Mouse (Mus musculus) liver, postnatal 0 days (tissue): ENCODE data around the gene Artn. TPM values are rescaled to one million over a fixed set of nuclear protein-coding genes. Genes with fewer than 3 reads are reported as not detected.
A peak's percentile ranks its signal among the peaks of the same experiment; 100 is the strongest.

Experiments
- ATAC-seq: fragments of 200-750 bp; cut with Nextera tagmentation; 2 replicates; pipeline ENCODE4 v1.8.0; 2017; ENCODE audit warnings: mild to moderate bottlenecking, moderate library complexity
- DNase-seq: peaks from one replicate; pipeline ENCODE4 v3.0.0-alpha.2; 2016
- H3K27ac ChIP-seq: fragments of 300-500 bp; sonication (generic); 2 replicates; pipeline ENCODE4 v1.5.1; 2014; ENCODE audit warnings: antibody characterized with exemption, moderate library complexity, mild to moderate bottlenecking, low read depth
- H3K27me3 ChIP-seq: fragments of 300-500 bp; sonication (generic); 2 replicates; pipeline ENCODE4 v1.6.1; 2014; ENCODE audit warnings: low read length, control low read depth, mixed read lengths; ENCODE audit not compliant: insufficient read depth
- H3K36me3 ChIP-seq: fragments of 300-500 bp; sonication (generic); replicated peaks from 2 replicates; pipeline ENCODE4 v1.6.1; 2014; ENCODE audit warnings: mild to moderate bottlenecking, control low read depth, low read length, moderate library complexity, mixed read lengths; ENCODE audit not compliant: insufficient read depth
- H3K4me1 ChIP-seq: fragments of 300-500 bp; sonication (generic); 2 replicates; pipeline ENCODE4 v1.6.1; 2014; ENCODE audit warnings: antibody characterized with exemption, mild to moderate bottlenecking, control low read depth; ENCODE audit not compliant: insufficient read depth
- H3K4me2 ChIP-seq: fragments of 300-500 bp; sonication (generic); 2 replicates; pipeline ENCODE4 v1.6.1; 2014; ENCODE audit warnings: low read depth, mild to moderate bottlenecking, low read length, moderate library complexity, mixed read lengths
- H3K4me3 ChIP-seq: fragments of 300-500 bp; sonication (generic); 2 replicates; pipeline ENCODE4 v1.5.1; 2014; ENCODE audit warnings: low read depth, low read length
- H3K9ac ChIP-seq: fragments of 300-500 bp; sonication (generic); replicated peaks from 2 replicates; pipeline ENCODE4 v1.6.1; 2014; ENCODE audit warnings: mild to moderate bottlenecking, moderate library complexity
- H3K9me3 ChIP-seq: fragments of 300-500 bp; sonication (generic); 2 replicates; pipeline ENCODE4 v1.6.1; 2016; ENCODE audit warnings: mild to moderate bottlenecking, control low read depth, low read length, mixed read lengths
- CTCF ChIP-seq: sonication (generic); IDR thresholded peaks from 2 replicates; pipeline ENCODE4 v1.5.1; 2016; ENCODE audit warnings: antibody characterized with exemption, low read depth
- EP300 ChIP-seq: IDR thresholded peaks from 2 replicates; pipeline ENCODE4 v1.6.1; 2016; ENCODE audit warnings: antibody characterized with exemption, low read depth, mild to moderate bottlenecking
- WGBS: fragments of 180-500 bp; shearing (Covaris S2); extraction: QIAGEN DNeasy Blood & Tissue Kit; methylation state at CpG from one replicate; pipeline ENCODE4 v1.1.7; 2014; ENCODE audit not compliant: insufficient replicate concordance; 5-methylcytosine and 5-hydroxymethylcytosine counted together
- polyA plus RNA-seq: library from polyadenylated mRNA; unstranded; fragments of >200 nt; fragmentation: Nextera tagmentation; extraction: Ambion mirVana; gene quantifications from 2 replicates; pipeline ENCODE4 v1.2.1, GENCODE M21; 2015

The Artn gene
- polyA plus RNA-seq, 1 experiment from 2014 or later, result 0.88 TPM

DNA sequence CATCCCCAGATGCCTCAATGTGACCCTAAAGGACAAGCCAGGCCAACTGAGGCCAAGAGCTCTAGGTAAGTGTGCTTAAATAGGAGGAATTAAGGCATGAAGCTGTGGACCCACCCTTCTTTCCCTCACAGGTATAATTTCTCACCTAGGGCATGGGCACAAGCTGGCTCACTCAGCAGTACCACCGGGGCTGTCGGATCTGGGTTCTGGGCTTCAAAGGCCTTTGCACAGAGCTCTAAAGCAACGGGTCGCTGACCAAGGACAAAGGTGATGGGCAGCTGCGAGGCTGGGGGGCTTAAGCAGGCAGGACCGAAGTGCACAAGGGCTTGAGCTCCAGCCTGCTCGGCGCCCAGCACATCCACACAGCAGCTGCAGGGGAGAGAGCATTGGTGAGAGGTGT, 38.8 kb downstream of the Artn start:
- H3K4me2 ChIP-seq, result peak overlapping the region; percentile 96
- H3K9ac ChIP-seq, result no peak overlapping the region
- peaks cover 16% of the 10 kb centered on the region for H3K4me1 ChIP-seq
- TF ChIP-seq EP300, result no peak
- no peak for TF ChIP-seq CTCF
- no peaks in the 10 kb centered on the region for H3K9me3 ChIP-seq
- DNase-seq, result no peak
- no peak overlapping the region for H3K4me3 ChIP-seq
- H3K27ac ChIP-seq, result no peak overlapping the region
- peaks cover 15% of the 10 kb centered on the region for H3K36me3 ChIP-seq
- WGBS, result 86% methylated on average over 8 of the region's 8 CpGs
- ATAC-seq, result no peak
- H3K27me3 ChIP-seq, result no peaks in the 10 kb centered on the region

DNA sequence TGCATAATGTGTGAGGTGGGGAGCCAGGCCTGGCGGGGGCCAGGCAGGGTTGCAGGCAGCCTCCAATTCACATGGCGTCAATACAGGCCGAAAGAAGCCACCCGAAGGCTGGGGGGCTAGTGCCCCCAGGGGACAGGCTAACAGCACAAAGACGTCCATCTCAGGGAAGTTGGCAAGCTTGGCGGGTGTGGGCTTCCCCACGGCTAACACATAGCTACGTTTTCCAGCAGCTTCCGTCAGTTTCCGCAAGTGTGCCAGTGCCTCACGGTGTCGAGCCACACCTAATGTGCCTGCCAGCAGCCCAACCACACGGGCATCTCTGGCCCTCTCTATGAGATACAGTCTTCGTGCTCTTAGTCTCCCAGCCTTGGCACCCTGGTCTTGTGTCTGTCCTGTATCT, 39.5 kb downstream of the Artn start:
- WGBS, result 89% methylated on average over 14 of the region's 14 CpGs
- no peak overlapping the region for H3K4me2 ChIP-seq

DNA sequence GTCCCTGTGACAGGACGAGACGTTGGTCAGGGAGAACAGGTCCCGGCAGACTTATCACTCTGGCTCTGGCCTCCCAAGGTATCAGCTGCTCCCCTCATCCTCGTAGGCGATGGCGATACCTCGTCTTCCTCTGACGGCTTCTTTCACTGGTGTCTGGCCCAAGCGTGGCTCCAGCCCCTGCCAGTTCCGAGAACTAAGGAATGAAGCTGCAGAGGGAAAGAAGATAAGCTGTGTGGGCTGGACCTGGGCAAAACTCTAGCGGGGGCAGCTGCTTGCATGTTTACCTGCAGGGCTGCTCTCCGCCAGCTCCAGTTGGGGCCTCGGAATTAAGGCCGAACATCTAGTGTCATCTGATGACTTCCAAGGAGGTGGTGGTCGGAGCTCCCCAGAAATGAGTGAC, 40.1 kb downstream of the Artn start:
- H3K27ac ChIP-seq, result no peak overlapping the region
- peaks cover 27% of the 10 kb centered on the region for H3K36me3 ChIP-seq
- peaks cover 16% of the 10 kb centered on the region for H3K4me1 ChIP-seq
- DNase-seq (no peak), ATAC-seq (no peak)
- H3K9ac ChIP-seq, result no peak overlapping the region
- no peaks in the 10 kb centered on the region for H3K27me3 ChIP-seq
- WGBS, result 82% methylated on average over 15 of the region's 15 CpGs
- H3K4me3 ChIP-seq, result no peak overlapping the region
- TF ChIP-seq CTCF (no peak), EP300 (no peak)
- H3K9me3 ChIP-seq, result no peaks in the 10 kb centered on the region
- no peak overlapping the region for H3K4me2 ChIP-seq

More for the DNA sequence above, 39.5 kb downstream of the Artn start:
- no peaks in the 10 kb centered on the region for H3K9me3 ChIP-seq
- H3K4me3 ChIP-seq, result no peak overlapping the region
- H3K9ac ChIP-seq, result no peak overlapping the region
- DNase-seq, result no peak
- TF ChIP-seq EP300 (no peak), CTCF (no peak)
- ATAC-seq, result no peak
- H3K27ac ChIP-seq, result no peak overlapping the region
- no peaks in the 10 kb centered on the region for H3K27me3 ChIP-seq
- peaks cover 23% of the 10 kb centered on the region for H3K36me3 ChIP-seq
- peaks cover 16% of the 10 kb centered on the region for H3K4me1 ChIP-seq

GRCm38 (mm10) chr4:117887920-117888319, 41.6 kb downstream of the Artn start:
- no peak overlapping the region; the same call in 1 of the 2 replicates for H3K4me3 ChIP-seq
- no peak for ATAC-seq
- 68% methylated on average over 2 of the region's 2 CpGs for WGBS
- no peak overlapping the region for H3K27ac ChIP-seq
- no peak overlapping the region; the same call in 1 of the 2 replicates for H3K9ac ChIP-seq
- DNase-seq, result no peak
- H3K4me2 ChIP-seq, result peak overlapping the region; percentile 93; the same call in 1 of the 2 replicates
- no peak for TF ChIP-seq CTCF
- TF ChIP-seq EP300, result no peak
- H3K4me1 ChIP-seq, result peaks cover 21% of the 10 kb centered on the region
- peaks cover 9% of the 10 kb centered on the region for H3K27me3 ChIP-seq
- no peaks in the 10 kb centered on the region for H3K9me3 ChIP-seq
- peaks cover 35% of the 10 kb centered on the region for H3K36me3 ChIP-seq

DNA sequence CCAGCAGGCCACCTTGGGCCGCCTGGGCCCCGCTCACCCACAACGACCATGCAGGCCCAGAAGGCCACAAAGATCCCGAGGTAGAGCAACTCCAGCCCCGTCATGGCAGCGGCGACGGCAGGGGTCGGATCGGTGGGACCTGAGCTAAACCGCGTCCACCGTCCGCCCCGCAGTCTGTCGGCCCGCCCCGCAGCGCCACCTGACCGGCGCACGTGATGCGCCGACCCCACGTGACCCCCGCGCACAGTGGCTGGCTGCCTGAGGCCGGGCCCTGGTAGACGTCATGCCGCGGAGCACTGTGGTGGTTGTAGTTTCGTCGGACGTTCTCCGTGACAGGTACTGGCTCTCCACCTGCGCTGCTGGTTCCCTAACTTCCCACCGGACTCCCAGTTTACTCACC, 42.4 kb downstream of the Artn start, which contains the start of gene Atp6v0b:
TSS of gene Atp6v0b (minus strand) at position 201 of the 400 bp plus-strand sequence.
- H3K27me3 ChIP-seq, result peaks cover 17% of the 10 kb centered on the region
- peaks cover 21% of the 10 kb centered on the region for H3K4me1 ChIP-seq
- no peaks in the 10 kb centered on the region for H3K9me3 ChIP-seq

DNA sequence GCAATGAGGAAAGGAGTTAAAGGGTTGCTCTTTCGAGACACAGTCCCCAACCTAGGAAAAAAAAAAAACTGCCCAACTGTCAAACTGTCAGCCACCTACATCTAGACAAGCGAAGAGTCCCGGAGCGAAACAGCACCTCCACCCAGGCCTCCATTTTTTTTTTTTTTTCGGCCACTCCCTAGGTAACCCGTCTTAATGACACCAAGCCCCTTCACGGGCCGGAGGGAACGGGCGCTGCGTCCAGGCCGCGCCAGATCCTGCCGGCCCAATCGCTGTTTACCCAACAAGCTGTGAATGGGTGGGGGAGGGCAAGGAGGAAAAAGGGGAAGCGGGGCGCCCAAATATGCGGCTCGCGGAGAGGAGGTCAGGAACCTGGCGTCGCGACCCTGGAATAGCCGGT, 42.9 kb downstream of the Artn start:
- peaks cover 35% of the 10 kb centered on the region for H3K36me3 ChIP-seq
- H3K27me3 ChIP-seq, result peaks cover 20% of the 10 kb centered on the region
- H3K27ac ChIP-seq, result peak overlapping the region; percentile 83
- H3K4me2 ChIP-seq, result peak overlapping the region; percentile 93
- no peaks in the 10 kb centered on the region for H3K9me3 ChIP-seq
- peak overlapping the region; percentile 94 for H3K9ac ChIP-seq
- ATAC-seq (peak; percentile 24), DNase-seq (peak; percentile 65)
- WGBS, result under 1% methylated on average over 24 of the region's 24 CpGs
- peaks cover 21% of the 10 kb centered on the region for H3K4me1 ChIP-seq
- H3K4me3 ChIP-seq, result peak overlapping the region; percentile 93
- TF ChIP-seq CTCF (no peak), EP300 (no peak)

More for the DNA sequence above, 42.4 kb downstream of the Artn start, which contains the start of gene Atp6v0b:
- ATAC-seq (peak; percentile 92), DNase-seq (peak; percentile 96)
- WGBS, result 4% methylated on average over 33 of the region's 37 CpGs
- Histone ChIP-seq H3K36me3 (peaks cover 35% of the 10 kb centered on the region), H3K9ac (peak within 1 kb of the TSS; percentile 94), H3K4me3 (peak within 1 kb of the TSS; percentile 93), H3K27ac (peak within 1 kb of the TSS; percentile 83), H3K4me2 (peak within 1 kb of the TSS; percentile 93)
- TF ChIP-seq EP300, result no peak
- no peak for TF ChIP-seq CTCF
